Mouse (Mus musculus) kidney, adult 8-10 months (tissue): ENCODE measurements around the gene Slc35e2.

Experiments
- DNase-seq, 2 experiments: peaks; one replicate each; pipeline ENCODE4 v3.0.0; 2022

The Slc35e2 gene

GRCm38 (mm10) chr4:155577132-155577531, 24.1 kb upstream of the Slc35e2 start:
- peak in 1 of 2 experiments; percentile 57 for DNase-seq

DNA sequence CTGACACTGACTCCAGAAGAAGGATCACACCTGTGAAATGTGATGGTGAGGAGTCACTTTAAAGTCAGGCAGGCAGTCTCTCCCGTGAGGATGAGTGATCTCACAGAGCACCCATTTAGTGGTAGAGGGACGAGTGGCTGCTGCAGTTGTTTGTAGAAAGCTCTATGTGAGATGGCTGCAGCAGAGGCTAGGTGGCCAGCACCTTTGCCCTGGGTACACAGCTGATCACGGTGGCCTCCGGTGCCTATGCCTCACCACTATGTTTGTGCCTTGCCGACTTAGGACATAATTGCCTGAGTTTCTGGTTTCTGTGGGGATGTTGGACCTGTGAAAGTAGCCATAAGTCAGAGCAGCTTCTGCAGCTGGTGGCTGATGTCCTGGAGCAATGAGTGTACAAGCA, 23.5 kb upstream of the Slc35e2 start:
- DNase-seq: no peak

GRCm38 (mm10) chr4:155578336-155579125, 22.7 kb upstream of the Slc35e2 start:
- DNase-seq: peak; percentile 64 to 70

GRCm38 (mm10) chr4:155580420-155580819, 20.8 kb upstream of the Slc35e2 start:
- peak in 1 of 2 experiments; percentile 59 for DNase-seq

- no peak for DNase-seq
These were observed 18.8 kb upstream of the Slc35e2 start for GRCm38 (mm10) chr4:155582279-155582905.

DNA sequence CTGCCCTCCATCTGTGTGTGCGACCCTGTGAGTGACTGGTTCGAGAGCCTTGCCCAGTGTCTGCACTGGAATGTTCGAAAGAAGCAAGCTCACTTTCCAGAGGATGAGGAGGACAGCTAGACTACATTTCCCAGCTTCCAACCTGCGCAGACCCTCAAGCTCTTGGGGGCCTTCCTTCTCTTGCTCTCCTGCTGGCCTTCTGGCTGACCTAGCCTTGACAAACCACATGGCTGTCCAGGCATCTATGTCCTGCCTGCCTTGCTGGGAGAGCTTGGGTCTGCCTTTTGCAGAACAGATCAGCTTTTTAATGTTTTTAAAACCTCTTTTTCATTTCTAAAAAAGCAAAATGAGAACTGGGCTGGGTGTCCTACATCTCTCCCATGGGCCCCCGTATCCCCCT, 11.9 kb upstream of the Slc35e2 start:
- DNase-seq: no peak

- no peak for DNase-seq
These were observed 10.1 kb upstream of the Slc35e2 start for GRCm38 (mm10) chr4:155591012-155591719.

DNA sequence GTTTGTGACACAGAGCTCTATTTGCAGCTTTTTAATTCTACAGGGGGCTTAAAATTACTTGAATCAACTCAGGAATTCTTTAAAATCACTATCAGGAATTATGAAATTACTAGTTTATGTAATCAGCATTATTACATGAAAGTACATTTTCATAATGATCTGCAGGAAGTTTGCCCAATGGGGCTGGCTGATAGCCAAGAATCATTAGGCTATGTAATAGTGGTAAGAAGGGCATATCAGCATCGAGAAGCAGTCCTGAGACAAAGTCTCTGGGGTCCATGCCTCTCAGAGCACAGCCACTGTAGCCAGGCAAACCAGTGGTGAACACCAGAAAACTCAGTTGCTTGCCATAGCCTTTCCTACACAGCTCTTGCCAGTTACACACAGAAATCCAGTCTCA, 7.4 kb upstream of the Slc35e2 start:
- no peak for DNase-seq

- DNase-seq: no peak
These were observed 5.4 kb upstream of the Slc35e2 start for GRCm38 (mm10) chr4:155595777-155596176.

DNA sequence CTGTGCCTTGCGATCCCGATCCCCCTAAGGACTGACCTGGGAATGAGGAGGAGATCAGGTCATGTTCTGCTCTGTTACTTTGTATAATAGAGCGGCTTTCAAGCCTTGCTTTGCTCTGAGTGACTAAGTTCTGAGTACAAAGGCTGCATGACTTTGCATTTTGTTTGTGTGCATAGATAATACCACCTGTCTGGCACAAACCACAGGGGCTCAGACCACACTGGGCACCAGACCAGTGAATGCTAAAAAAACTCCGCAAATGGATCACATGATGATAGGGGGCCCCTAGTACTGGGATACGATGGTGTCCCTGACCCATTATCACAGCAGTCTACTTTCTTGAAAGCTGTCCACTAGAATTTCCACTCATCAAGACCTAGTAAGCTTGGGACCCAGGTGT, 4.6 kb upstream of the Slc35e2 start:
- DNase-seq: no peak

DNA sequence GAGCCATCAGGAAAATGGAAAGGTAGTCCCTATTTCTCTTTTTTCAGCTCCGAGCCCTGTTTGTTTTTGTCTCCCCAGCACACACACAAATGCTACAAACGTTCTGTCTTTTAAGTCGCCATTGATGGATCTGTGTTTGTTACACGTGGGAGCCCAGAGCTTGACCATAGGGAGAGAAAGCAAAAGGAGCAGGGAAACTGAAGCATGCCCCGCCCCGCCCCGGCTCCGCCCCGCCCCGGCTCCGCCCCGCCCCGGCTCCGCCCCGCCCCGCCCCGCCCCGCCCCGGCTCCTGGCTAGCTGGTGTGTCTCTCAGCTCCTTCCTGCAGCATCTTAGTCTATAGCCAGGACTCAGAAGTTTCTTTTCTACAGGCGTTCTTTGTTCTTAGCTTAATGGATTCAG, 2.7 kb upstream of the Slc35e2 start:
- no peak for DNase-seq

DNA sequence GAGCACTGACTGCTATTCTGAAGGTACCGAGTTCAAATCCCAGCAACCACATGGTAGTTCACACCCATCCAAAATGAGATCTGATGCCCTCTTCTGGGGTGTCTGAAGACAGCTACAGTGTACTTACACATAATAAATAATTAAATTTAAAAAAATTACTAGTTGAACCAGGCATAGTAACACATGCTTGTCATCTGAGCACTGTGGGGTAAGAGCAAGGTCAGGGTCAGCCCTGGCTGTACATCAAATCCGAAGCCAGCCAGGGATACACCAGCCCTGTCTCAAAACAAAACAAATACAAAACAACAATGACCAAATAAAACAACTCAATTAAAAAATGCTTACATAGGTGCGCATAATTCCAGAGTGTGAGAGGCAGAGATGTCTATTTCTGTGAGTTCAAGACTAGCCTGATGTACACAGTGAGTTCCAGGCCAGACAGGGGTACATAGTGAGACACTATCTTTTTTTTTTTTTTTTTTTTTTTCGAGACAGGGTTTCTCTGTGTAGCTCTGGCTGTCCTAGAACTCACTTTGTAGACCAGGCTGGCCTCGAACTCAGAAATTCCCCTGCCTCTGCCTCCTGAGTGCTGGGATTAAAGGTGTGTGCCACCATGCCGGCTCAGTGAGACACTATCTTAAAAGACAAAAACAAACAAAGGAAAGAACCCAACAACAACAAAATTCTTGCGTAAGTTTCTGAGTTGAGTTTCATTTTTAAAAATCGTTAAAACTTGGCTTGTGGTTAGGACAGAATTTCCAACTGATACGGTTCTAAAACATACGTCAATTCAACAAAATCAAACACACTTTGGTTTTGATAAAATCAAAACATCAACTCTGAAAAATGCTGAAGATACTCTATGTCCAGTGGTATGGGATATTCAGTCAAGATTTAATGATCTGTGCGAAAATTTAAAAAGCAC, 1.1 kb upstream of the Slc35e2 start:
- no peak for DNase-seq

- no peak for DNase-seq
These were observed 811 bp downstream of the Slc35e2 start for GRCm38 (mm10) chr4:155601997-155602456.

DNA sequence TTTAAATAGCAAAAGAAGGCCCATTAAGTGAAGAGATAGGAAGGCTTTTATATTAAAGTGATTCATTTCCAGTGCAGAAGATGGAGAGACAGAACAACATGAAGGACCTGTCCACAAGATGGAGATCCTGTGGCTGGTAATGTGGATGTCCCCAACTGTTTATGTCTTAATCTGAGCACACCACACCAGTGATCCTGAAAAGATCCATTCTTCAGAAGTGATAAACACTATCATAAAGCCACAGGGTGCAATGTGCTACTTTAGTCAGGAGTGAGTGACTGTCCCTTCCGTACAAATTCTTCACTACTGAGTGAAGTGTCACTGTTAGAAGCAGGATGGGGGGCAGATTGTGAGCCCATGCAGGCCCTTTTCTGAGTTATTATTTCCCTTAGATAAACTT, 1.5 kb downstream of the Slc35e2 start:
- DNase-seq: no peak

DNA sequence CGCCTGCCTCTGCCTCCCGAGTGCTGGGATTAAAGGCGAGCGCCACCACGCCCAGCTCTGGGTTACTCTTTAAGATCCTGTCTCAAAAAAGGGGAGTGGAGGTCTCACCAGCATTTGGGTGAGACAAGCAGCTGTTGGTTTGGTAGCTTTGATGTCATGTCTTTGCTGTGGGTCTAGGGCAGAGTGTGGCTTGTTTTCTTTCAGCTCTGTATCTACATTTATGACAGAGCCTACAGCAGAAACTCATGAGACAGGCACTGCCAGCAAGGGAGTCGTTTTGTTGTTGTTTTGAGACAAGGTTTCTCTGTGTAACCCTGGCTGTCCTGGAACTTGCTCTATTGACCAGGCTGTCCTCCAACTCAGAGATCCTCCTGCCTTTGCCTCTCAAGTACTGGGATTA, 2.6 kb downstream of the Slc35e2 start:
- DNase-seq: no peak

- no peak for DNase-seq
These were observed 3.9 kb downstream of the Slc35e2 start for GRCm38 (mm10) chr4:155605132-155605531.

- no peak for DNase-seq
These were observed 5.6 kb downstream of the Slc35e2 start for GRCm38 (mm10) chr4:155606825-155607224.

DNA sequence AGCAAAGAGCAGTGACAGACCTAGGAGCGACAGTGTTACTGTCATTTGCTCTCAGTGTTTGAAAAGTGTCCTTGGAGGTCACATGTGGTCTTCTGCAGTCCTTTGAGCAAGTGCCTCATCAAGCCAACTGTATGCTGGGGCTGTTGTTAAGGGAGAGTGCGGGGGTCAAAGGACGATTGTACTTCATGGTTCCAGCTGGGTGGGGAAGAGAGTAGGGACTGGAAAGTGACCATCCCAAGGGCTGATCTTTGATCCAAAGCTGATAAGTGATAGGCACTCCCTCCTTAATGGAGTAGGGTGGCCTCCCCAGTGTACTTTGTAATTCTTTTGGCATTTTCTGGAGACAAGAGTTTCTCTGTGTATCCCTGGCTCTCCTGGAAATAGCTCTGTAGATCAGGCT, 10.6 kb downstream of the Slc35e2 start:
- DNase-seq: no peak

DNA sequence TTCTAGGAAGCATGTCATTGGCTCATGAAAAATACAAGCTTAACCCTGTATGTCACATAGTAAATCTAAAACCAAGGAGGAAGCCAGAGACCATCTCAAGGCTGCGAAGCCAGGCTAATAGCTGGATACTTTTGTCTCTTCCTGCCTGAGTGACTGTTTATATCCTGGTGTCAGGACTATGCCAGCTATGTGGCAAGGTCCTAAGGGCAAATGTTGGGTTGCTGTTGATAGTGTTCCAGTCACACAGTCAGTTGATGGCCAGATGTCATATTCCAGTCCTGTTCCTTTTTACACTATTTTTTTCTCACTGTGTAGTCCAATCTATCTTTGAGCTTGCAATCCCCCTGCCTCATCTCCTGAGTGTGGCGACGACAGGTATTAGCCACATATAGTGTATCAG, 12.0 kb downstream of the Slc35e2 start:
- no peak for DNase-seq

GRCm38 (mm10) chr4:155618321-155618720, 17.1 kb downstream of the Slc35e2 start:
- DNase-seq: no peak

DNA sequence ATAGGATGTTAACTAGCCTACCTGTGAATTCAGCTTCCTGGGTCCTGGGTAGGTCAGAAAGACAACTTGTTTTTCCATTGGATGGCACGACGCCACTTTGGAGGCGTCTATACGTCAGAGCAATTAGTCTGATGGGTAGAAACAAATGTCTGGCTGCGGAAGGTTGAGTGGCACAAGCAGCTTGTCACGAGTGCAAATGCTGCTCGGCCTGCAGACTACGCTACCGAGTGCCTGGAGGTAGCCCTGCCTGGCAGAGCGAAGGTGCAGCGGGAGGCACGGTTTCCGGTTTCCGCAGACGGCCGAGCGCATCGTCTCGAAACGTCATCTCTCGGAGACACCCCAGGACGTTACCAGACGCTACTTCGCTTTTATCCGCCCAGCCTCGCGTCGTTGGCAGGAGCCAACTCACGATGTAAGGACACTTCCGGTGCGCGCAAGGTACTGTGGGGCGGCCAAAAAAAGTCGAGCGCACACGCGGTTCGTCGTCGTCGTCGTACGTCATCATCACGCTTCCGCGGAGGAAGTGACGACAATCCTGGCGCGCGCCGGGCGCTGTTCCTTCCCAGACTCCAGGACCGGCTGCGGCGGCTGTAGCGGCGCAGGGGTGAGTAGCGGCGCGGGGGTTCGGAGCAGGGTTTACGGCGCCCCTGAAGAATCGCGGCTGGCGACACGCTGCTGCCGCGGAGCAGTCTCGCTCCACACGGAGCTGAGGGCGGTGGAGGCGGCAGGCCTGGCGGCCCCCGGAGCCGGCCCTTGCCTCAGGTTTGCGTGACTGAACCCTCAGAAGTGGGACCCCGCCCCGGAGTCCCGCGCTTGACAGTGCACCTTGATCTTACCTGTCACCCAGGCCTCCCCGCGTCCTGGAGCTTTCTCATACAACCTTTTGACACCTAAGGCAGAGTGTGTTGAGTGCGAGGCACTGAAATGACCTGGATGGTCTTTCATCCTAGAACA, 23.4 kb downstream of the Slc35e2 start, which contains the start of gene Cdk11b:
TSS of gene Cdk11b (plus strand) at position 517 of the 954 bp plus-strand sequence.
- DNase-seq: peak; percentile 96 to 97
